Mouse (Mus musculus): ENCODE measurements around the gene Bbs1.
A peak's percentile ranks its signal among the peaks of the same experiment; 100 is the strongest.
"Not testable (repeated sequence)": the region's sequence is repeated elsewhere in the genome, so short reads cannot be mapped to it uniquely, and the experiment has no call there.

Bbs1 gene

DNA sequence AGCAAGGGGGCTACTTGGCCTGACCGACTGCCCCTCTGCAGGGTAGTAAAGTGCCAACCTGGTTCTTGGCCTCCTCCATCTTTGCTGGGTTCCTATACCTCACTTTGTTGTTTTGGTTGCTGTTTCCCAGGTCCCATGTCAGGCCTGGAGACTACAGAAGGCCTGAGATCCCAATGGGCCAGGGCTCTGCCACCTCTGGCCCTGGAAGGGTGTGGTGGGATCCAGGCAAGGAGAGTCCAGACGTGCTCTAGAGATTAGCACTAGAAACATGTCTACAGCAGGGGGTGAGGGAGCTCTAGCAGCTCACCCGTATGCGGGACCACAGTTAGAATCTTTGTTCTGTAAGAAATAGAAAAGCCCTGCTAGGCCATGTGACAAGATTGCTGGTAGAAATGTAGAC lies 22.5 kb downstream of the Bbs1 start:
- DNase-seq (ENCODE audit: low read depth) = no peak

DNA sequence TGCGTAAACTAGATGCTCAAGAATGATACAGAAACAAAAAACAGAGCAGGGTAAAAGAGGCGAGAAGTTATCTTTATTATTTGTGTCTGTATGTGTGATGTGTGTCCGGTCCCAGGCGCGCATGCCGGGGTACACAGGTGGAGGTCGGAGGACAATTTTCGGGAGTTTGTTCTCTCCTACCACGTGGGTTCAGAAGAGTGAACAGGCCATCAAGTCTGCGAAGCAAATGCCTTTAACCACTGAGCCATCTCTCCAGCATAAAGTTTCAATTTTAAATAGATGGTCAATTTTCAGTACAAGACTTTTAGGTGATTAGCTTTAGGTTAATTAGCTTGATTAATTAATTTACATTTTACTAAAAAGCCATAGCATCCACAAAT lies 27.1 kb downstream of the Bbs1 start:
- no peak for DNase-seq (ENCODE audit: low read depth)

DNA sequence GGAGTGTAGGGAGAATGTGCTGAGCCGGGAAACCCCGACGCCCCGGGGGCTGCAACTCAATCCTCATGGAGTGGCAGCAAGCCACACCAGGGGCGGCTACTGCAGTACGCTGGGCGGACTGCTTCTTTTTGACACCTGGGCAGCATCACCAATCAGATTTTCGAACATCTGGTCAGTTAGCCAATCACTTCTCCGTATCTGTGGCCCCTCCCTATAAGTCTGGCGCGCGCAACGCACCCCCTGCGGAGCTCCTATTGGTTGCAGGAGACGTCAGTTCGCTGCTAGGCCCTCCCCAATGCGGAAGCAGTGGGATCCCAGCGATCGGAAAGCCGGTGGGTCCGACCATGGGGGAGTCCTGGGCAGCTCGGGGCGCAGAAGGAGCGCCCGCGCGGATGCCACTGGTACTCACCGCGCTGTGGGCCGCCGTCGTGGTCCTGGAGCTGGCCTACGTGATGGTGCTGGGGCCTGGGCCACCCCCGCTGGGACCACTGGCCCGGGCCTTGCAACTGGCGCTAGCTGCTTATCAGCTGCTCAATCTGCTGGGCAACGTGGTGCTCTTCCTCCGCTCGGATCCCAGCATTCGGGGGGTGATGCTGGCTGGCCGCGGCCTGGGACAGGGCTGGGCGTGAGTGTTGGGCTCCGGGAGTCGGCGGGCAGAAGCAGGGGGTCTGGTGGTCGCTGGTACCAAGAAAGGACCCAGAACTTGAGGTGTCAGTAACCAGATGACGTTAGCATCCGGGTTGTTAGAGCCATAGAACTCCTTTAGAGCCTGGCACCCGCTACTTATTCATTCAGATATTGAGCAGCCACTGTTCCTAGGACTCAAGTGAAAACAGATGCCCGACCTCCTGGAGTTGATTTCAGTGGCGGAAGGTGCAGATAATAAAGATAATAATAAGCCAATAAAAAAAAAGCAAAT lies 27.8 kb downstream of the Bbs1 start, which contains the start of gene Zdhhc24:
Zdhhc24 (plus strand) TSS at position 264 of the 919 bp plus-strand sequence.
- peak; percentile 88 for DNase-seq (ENCODE audit: low read depth)

DNA sequence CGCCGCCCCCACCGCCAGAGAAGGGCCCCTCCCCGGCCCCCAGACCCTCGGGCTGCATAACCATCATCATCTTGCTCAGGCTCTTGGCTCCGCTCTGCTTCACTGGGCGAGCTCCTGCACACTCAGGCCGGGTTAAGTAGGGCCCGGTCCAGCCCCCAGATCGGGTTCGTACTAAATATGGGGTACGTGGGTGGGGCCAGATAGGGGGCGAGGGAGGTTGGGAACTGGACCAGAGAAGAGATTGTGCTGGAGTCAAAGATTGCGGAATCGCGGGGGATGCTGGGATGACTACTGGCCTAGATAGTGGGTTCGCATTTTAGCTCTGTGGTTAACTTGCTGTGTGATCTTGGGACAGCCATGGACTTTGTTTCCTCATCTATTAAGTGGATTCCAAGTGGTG lies 28.6 kb downstream of the Bbs1 start, which contains the start of gene Actn3:
Actn3 (minus strand) TSS at position 125 of the 400 bp plus-strand sequence.
- no peak for DNase-seq (ENCODE audit: low read depth)

DNA sequence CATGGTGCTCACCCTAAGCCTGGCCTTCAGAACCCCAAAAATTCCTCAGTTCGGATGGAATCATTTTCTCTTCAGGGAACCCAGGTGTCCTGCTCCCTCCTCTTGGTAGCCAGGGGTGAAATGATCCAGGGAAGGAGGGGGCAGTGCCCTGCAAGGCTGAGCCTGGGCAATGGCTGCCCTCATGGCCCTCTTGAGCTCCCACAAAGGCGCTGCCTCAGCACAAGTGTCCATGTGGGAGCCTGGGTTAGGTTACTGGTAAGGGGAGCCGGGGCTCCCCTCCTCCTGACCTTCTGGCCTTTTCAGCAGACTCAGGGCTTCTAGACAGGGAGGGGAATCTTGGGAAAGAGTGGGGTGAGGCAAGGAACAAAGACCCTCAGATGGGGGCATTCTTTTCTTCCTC lies 29.7 kb downstream of the Bbs1 start:
- DNase-seq (ENCODE audit: low read depth) = no peak

DNA sequence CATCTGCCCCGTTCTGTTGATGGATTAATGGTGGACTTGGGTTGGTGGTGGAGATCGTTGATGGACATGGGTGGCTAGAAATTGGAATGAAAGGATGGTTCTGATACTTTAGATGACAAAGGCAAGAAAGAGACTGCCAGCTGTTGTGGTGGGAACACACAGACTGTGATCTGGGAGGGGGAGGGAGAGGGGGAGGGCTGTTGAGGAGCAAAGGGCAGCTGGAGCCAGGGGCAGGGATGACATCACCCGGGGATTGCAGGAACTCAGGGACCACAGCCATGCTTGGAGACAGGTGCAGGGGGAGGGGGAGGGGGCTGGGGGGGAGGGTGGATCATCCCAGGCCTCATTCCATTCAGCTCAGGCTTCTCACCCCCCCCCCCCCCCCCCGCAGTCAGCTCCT lies 30.2 kb downstream of the Bbs1 start:
- DNase-seq (ENCODE audit: low read depth) = no peak

DNA sequence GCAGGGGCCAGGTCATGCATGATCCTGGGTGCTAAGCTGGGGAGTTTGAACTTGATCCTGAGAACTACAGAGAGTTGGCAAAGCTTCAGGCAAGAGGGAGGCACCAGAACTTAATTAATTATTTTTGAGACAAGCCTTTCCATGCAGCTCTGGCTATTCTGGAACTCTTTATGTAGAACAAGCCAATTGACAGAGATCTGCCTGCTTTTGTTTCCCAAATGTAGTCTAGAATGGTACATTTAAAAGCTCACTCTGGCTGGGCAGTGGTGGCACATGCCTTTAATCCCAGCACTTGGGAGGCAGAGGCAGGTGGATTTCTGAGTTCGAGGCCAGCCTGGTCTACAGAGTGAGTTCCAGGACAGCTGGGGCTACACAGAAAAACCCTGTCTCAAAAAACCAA lies 31.8 kb downstream of the Bbs1 start:
- DNase-seq (ENCODE audit: low read depth) = not testable (repeated sequence)

DNA sequence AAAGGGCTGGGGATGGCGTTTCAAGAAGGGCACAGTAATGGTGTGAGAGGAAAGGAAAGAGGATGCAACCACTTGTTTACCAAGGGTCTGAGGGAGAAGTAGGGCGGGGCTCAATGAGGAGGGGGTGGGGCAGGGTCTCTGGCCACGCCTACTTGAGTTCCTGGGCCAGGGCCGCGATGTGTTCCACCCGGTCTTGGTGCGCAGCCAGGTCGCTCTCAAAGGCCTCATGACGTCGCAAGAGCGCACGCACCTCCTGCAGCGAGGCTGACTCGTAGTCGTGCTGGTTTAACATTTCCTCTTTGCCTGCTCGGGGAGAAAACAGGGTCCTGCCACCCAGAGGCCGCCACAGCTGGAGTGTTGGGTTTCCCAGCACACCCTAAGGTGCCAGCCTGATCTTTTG lies 41.3 kb downstream of the Bbs1 start:
- DNase-seq (ENCODE audit: low read depth) = no peak

DNA sequence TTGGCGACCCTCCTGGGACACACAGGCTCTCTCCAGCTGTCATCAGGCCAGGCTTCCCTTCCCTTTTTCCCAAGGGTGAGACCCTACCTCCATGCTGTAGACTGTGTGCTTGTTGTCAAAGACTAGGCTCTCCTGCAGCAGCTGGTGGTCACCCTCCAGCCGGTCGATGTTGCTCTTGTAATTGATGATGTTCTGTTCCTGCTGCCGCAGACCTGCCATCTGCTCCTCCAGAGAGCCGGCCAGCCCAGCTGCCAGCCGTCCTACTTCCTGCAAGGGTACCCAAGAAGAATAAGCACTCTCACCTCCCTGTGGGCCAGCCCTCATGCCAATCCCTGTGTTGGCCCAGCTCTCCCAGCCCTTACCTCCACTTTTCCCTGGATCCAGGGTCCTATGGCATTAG lies 43.4 kb downstream of the Bbs1 start:
- DNase-seq (ENCODE audit: low read depth) = no peak

DNA sequence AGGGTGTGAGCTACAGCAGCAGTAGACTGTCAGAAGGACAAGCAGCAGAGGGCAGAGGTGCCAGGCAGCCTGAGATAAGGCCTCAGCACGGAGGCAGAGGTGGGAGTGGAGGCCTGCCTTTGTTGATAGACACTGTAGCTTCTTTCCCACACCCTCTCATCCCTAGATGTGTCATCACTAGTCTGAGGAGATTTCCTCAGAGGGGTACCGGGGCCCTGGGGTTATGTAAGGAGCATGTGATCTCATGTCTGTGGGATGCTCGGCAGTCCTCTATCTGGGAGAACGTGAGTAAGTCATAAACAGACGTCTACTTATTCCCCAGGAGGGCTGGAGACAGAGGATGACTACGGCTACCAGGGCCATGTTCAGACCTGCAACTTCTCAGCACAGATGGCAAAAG lies 47.3 kb downstream of the Bbs1 start:
- DNase-seq (ENCODE audit: low read depth) = no peak

DNA sequence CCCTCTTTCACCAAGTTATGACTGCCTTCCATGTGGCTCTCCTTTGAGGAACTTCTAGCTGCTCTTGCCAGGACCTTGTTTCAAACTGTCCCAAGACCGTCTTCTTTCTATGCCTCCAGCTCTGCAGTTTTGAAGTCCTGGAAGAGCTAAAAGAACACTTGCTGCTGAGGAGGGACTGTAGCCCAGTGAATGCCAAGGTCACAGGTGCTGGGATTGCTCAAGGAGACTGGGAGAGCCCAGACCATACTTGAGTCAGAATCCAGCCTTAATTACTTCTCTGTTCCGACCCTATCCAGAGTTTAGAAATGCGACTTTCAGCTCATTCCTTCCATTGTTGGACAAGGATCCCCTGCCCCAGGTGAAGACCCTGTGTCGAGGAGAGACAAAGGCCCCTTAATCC lies 50.5 kb downstream of the Bbs1 start:
- no peak for DNase-seq (ENCODE audit: low read depth)

DNA sequence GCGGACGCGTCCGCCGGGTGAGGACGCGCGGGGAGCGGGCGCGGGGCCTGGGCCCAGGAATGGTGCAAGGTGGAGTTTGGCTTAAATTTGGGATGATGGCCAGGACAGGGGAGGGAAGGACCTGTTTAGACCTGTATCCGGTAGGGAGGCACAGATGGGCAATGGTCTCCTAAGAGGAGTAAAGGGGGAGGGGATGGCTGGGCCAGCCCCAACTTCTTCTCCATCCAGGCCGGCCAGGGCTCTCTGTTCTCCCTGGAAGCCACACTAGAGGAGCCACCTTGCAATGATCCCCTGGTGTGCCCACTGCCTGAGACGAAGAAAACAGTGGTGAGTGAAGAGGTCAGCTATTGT lies 51.0 kb downstream of the Bbs1 start:
- no peak for DNase-seq (ENCODE audit: low read depth)

DNA sequence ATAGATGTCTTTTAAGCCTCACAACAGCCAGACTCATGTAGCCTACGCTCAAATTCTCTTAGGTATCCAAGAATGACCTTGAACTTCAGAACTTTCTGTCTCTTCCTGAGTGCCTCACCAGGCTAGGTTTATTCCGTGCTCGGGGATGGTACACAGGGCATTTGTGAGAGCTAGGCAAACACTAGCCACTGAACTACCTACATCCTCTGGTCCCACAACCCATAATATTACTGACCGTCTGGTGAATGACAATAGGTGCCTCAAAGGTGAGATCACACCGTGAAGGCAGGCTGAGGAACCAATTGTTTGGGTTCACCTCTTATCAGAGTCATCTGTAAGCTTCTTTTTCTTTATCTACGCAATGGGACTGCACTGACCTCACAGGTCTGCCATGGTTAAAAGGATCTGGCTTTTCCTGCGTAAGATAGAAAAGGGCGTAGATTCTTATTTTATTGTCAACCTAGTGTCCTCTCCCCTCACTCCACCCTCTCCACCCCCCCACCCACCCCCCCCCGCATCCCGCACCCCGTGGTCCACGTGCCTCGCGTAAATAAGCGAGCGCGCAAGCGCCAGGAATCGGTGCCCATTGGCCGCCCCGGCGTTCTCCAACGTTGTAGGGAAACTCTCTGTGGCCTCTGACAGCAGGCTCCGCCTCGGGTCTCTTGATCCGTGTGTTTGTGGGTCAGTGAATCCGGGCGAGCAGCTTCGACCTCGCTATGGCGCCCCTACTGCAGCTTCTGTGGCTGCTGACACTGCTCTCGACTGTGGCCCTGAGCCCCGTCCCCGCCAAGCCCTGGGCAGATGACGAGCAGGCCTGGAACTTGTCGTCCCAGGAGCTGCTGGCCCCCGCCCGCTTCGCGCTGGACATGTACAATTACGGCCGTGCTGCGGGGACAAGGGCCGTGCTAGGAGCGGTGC lies 51.6 kb downstream of the Bbs1 start, which contains the start of gene Ctsf:
Ctsf (plus strand) TSS at position 579 of the 918 bp plus-strand sequence.
- DNase-seq (ENCODE audit: low read depth) = peak; percentile 76

DNA sequence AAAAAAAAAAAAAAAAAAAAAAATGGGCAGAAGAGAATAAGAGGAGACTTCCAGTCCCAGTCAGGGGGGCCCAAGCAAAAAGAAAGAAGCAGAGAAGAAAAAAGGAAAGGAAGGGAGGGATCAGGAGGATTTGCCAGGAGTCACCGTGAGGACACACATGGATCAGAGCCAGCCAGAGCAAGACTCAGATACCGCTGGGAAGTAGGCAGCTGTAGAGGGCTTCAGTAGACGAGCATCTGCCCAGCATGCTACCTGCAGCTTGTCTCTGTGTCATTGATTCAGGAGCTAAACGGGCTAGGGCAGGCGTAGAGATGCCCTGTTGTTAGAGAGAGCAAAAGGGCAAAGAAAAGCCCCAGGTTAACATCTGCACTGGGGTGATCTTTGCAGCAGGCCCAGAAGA lies 56.1 kb downstream of the Bbs1 start:
- DNase-seq (ENCODE audit: low read depth) = no peak

DNA sequence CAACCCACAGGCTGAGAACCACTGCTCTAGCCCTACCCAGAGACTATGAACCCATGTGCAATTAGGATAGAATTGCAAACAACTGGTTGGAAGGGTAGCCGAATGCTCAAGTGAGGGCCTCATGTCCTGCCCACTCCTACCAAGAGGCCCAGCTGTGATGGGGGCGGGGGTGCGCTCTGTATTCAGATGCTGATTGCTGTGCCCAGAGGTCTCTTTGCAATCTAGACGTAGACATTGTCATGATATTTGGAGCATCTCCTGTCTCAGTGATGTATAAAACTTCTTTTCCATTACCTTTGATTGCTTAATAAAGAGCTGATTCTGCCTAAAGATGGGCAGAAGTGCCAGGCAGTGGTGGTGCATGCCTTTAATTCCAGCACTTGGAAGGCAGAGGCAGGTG lies 56.6 kb downstream of the Bbs1 start:
- no peak for DNase-seq (ENCODE audit: low read depth)

DNA sequence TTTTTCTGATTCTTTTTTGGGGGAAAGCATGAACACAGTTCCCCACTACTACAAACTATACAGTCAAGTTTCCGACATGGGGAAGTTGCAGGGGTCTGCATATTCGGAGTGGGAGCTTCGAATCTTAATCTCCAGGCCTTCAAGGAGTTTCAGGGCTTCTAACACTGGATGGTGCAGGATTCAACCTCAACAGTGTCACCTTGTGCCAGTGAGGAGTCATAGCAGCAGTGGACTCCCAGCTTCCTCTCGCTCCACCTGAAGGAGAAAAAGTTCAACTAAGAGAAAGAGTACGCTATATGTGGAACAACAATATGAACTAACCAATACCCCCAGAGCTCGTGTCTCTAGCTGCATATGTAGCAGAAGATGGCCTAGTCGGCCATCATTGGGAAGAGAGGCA lies 58.9 kb downstream of the Bbs1 start:
- DNase-seq (ENCODE audit: low read depth) = no peak

DNA sequence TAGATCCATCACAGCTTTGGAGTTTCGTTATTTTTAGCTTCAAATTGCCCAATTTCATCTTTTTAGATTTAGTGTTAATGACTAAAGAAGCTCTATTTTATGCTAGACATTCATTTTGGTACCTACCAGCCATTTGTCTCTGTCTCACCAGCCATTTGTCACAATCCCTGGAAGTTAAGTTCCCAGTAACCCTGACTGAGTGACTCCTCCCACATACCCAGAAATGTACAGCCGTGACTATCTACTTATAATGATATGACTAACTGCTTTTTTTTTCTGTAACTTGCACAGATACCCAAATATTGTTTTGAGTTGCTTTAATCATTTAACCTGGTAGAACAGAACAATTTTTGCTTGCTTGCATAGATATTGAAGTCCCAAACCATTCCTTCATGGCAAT lies 60.6 kb downstream of the Bbs1 start:
- DNase-seq (ENCODE audit: low read depth) = no peak

DNA sequence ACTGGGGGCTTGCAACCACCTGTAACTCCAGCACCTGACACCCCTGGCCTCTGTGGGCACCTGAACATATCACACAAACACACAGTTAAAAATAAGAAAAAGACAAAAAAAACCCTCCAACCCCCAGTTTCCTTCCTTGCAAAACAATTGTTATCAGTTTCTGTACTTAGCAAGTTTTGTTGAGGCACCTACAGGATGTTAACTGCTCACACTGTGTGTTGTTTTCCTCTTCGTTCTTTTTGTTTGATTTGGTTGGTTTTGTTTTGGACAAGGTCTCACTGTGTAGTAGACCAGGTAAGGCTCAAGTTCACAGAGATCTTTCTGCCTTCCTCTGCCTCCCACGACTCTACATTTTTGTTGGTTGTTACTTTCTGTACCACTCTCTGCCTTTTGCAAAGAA lies 63.8 kb downstream of the Bbs1 start:
- no peak for DNase-seq (ENCODE audit: low read depth)

DNA sequence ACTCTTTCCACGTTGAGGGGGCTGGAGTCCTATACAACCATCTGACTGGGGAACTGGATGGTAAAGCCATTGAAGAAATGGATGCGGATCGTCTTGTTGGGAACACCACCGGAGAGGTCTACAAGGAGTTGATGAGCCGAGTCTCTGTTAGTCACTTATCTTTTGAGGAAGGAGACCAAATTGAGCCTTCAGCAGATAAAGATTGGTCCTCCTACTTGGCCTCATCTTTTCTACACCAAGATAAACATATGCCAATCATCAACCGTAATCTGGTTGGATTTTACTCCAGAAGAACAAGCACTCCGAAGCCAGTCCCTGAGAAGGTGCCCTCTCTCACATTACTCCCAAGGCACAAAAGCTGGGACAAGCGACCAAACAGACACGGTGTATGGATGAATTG lies 65.6 kb downstream of the Bbs1 start:
- no peak for DNase-seq (ENCODE audit: low read depth)

DNA sequence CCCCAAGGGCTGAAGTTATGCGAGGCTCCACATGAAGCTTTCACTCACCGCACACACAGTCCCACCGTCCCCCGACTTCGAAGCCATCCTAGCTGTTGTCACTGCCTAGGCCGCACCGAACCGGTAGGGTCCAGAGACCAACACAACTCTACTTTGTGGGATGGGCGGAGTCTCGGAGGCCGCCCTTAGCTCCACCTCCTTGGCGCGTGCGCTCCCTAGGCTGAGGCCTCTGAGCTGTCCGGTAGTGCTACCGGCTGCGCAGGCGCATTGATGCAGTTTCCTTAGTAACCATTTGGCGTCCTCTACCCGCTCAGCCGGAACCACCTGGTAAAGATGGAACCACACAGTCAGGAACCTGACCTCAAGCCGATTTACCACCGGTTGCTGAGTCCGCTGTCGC lies 67.3 kb downstream of the Bbs1 start, which contains the start of the genes Ccs and Ccdc87:
Ccs (minus strand) TSS at position 184 of the 400 bp plus-strand sequence.
Ccdc87 (plus strand) TSS at position 218 of the 400 bp plus-strand sequence.
- peak; percentile 97 for DNase-seq (ENCODE audit: low read depth)

DNA sequence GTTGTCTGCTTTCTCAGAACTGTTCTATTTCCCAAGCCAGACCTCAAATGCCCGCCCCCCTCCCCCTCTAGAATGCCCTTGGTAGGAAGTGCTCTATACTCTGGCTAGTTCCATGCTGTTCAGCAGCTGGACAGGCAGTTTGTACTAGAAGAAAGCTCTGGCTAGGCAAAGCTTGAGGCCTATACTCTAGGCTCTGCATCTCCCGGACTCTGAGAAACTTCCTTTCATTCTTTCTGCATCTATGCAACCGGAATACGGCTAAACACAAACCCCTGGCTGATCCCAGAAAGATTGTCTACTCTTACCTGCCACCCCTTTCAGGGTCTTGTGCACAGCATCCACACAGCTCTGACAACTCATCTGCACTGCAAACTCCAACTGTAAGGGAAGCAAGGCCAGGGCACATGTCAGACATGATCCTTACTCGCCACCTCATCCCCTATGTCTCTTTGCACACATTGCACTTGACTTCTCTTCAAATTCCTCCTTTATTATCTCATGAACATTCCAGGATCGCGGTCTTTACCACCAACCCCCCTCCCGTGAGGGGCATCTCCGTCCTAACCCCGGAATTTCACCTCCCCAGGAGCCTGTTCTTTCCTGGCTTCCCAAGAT lies 67.8 kb downstream of the Bbs1 start:
- DNase-seq (ENCODE audit: low read depth) = no peak

DNA sequence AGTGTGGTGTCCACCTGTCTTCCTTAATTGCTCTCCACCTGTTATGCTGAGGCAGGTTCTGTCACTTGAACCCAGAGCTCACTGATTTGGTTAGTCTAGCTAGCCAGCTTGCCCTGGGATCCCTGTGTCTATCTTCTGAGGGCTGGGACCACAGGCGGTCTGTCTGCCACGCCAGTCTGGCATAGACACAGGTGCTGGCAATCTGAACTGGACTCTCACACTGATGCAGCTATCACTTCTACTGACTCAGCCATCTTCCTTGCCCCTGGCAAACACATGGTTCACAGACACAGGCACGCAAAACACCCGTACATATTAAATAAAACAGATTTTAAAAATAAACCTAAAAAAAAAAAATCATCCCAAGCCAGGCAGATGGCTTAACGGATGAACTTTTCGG lies 69.4 kb downstream of the Bbs1 start:
- DNase-seq (ENCODE audit: low read depth) = no peak

Measured in fibroblast of lung, adult 2 months (primary cell).